Mouse (Mus musculus): ENCODE results near the gene 9430097D07Rik.
A peak's percentile ranks its signal among the peaks of the same experiment; 100 is the strongest.

The 9430097D07Rik gene

GRCm38 (mm10) chr2:32575586-32576160 is at the start of gene 9430097D07Rik:
TSS of gene 9430097D07Rik (minus strand) at chr2:32575684.
- no peak for DNase-seq (ENCODE audit: low spot score)

GRCm38 (mm10) chr2:32624111-32624748 is 48.7 kb upstream of the 9430097D07Rik start:
- no peak for DNase-seq (ENCODE audit: low spot score)

GRCm38 (mm10) chr2:32621517-32621859 is 46.0 kb upstream of the 9430097D07Rik start, which contains the start of gene Ak1:
TSS of gene Ak1 (plus strand) at chr2:32621758.
- DNase-seq (ENCODE audit: low spot score) = no peak

- no peak for DNase-seq (ENCODE audit: low spot score)
These were observed 45.4 kb upstream of the 9430097D07Rik start for GRCm38 (mm10) chr2:32620682-32621516.

- no peak for DNase-seq (ENCODE audit: low spot score)
These were observed 42.6 kb upstream of the 9430097D07Rik start for GRCm38 (mm10) chr2:32618051-32618450.

- no peak for DNase-seq (ENCODE audit: low spot score)
These were observed 42.1 kb upstream of the 9430097D07Rik start for GRCm38 (mm10) chr2:32617601-32618000.

- no peak for DNase-seq (ENCODE audit: low spot score)
These were observed 41.6 kb upstream of the 9430097D07Rik start for GRCm38 (mm10) chr2:32617109-32617508.

GRCm38 (mm10) chr2:32612274-32612673 is 36.8 kb upstream of the 9430097D07Rik start:
- no peak for DNase-seq (ENCODE audit: low spot score)

GRCm38 (mm10) chr2:32610610-32611229 is 35.2 kb upstream of the 9430097D07Rik start:
- DNase-seq (ENCODE audit: low spot score) = peak; percentile 60

- no peak for DNase-seq (ENCODE audit: low spot score)
These were observed 33.4 kb upstream of the 9430097D07Rik start for GRCm38 (mm10) chr2:32608778-32609435.

GRCm38 (mm10) chr2:32608141-32608777 is 32.8 kb upstream of the 9430097D07Rik start:
- DNase-seq (ENCODE audit: low spot score) = peak; percentile 78

- peak; percentile 51 for DNase-seq (ENCODE audit: low spot score)
These were observed 31.9 kb upstream of the 9430097D07Rik start for GRCm38 (mm10) chr2:32607262-32607947.

- DNase-seq (ENCODE audit: low spot score) = peak; percentile 86
These were observed 31.0 kb upstream of the 9430097D07Rik start for GRCm38 (mm10) chr2:32606161-32607142.

- DNase-seq (ENCODE audit: low spot score) = no peak
These were observed 29.1 kb upstream of the 9430097D07Rik start for GRCm38 (mm10) chr2:32604631-32605030.

- peak; percentile 83 for DNase-seq (ENCODE audit: low spot score)
These were observed 27.1 kb upstream of the 9430097D07Rik start for GRCm38 (mm10) chr2:32602600-32603054.

GRCm38 (mm10) chr2:32601417-32602065 is 26.1 kb upstream of the 9430097D07Rik start:
- peak; percentile 38 for DNase-seq (ENCODE audit: low spot score)

GRCm38 (mm10) chr2:32599409-32599808 is 23.9 kb upstream of the 9430097D07Rik start, which contains the start of gene St6galnac6:
TSS of gene St6galnac6 (plus strand) at chr2:32599709.
- DNase-seq (ENCODE audit: low spot score) = no peak

- no peak for DNase-seq (ENCODE audit: low spot score)
These were observed 23.0 kb upstream of the 9430097D07Rik start for GRCm38 (mm10) chr2:32598506-32598905.

- DNase-seq (ENCODE audit: low spot score) = no peak
These were observed 22.2 kb upstream of the 9430097D07Rik start for GRCm38 (mm10) chr2:32597699-32598098.

Data from ovary, postnatal 36 days (tissue).